Mouse (Mus musculus) MEL (cell line): ENCODE results near the gene Sept8. TPM values are rescaled to one million over a fixed set of nuclear protein-coding genes. Genes with fewer than 3 reads are reported as not detected.

Experiments used
- DNase-seq: peaks from one replicate; pipeline ENCODE4 v3.0.0; 2011; ENCODE audit warnings: low read depth, low spot score
- H3K27ac ChIP-seq: 2 replicates; pipeline ENCODE4 v1.5.1; 2012; ENCODE audit warnings: low read depth, mild to moderate bottlenecking, control low read depth, low read length, moderate library complexity; ENCODE audit not compliant: control insufficient read depth
- H3K27me3 ChIP-seq, 2 experiments: fragments of 150-350 bp in 1 of 2; sonication (generic) in 1 of 2; 2 replicates each; pipeline ENCODE4 v1.6.1; 2012; ENCODE audit warnings: low read length in 2 of 2, mild to moderate bottlenecking in 2 of 2, improper control_type of control experiment in 1 of 2, moderate library complexity in 1 of 2; ENCODE audit not compliant: insufficient read depth in 2 of 2, control insufficient read depth in 1 of 2
- H3K36me3 ChIP-seq, 2 experiments: 2 replicates each; pipeline ENCODE4 v1.6.1; 2012 to 2014; ENCODE audit warnings: low read length in 2 of 2, improper control_type of control experiment in 1 of 2, inconsistent platforms in 1 of 2, mild to moderate bottlenecking in 1 of 2; ENCODE audit not compliant: insufficient read depth in 2 of 2, control insufficient read depth in 1 of 2
- H3K4me1 ChIP-seq, 2 experiments: fragments of 150-350 bp in 1 of 2; sonication (generic) in 1 of 2; 2 replicates each; pipeline ENCODE4 v1.6.1; 2012; ENCODE audit warnings: low read length in 2 of 2, improper control_type of control experiment in 1 of 2, mild to moderate bottlenecking in 1 of 2; ENCODE audit not compliant: insufficient read depth in 2 of 2, control insufficient read depth in 1 of 2
- H3K4me3 ChIP-seq, 2 experiments: fragments of 150-350 bp in 1 of 2; sonication (generic) in 1 of 2; 2 replicates each; pipeline ENCODE4 v1.5.1; 2012; ENCODE audit warnings: low read depth in 2 of 2, low read length in 2 of 2, mild to moderate bottlenecking in 2 of 2, moderate library complexity in 2 of 2, control low read depth in 1 of 2, improper control_type of control experiment in 1 of 2; ENCODE audit not compliant: control insufficient read depth in 1 of 2, insufficient read depth in 1 of 2
- H3K79me2 ChIP-seq: 2 replicates; pipeline ENCODE4 v1.6.1; 2012; ENCODE audit warnings: mild to moderate bottlenecking, low read length, moderate library complexity; ENCODE audit not compliant: control insufficient read depth, poor library complexity, insufficient read depth
- H3K9ac ChIP-seq: 2 replicates; pipeline ENCODE4 v1.6.1; 2012; ENCODE audit warnings: low read depth, mild to moderate bottlenecking, control low read depth, low read length, moderate library complexity; ENCODE audit not compliant: control insufficient read depth, poor library complexity, severe bottlenecking
- H3K9me3 ChIP-seq: fragments of 150-350 bp; sonication (generic); replicated peaks from 2 replicates; pipeline ENCODE4 v1.6.1; 2012; ENCODE audit warnings: mild to moderate bottlenecking, low read length, improper control_type of control experiment, moderate library complexity; ENCODE audit not compliant: insufficient read depth
- CHD2 ChIP-seq: IDR thresholded peaks from 2 replicates; pipeline ENCODE4 v1.6.1; 2011; ENCODE audit warnings: low read length, improper control_type of control experiment
- CTCF ChIP-seq, 3 experiments: IDR thresholded peaks in 2 of 3; conservative IDR thresholded peaks in 1 of 3; 2 replicates each; pipeline ENCODE4 v1.5.1; 2011 to 2012; ENCODE audit warnings: low read length in 3 of 3, low read depth in 2 of 3, mild to moderate bottlenecking in 2 of 3, improper control_type of control experiment in 1 of 3, inconsistent platforms in 1 of 3, mixed read lengths in 1 of 3, moderate library complexity in 1 of 3; ENCODE audit not compliant: control insufficient read depth in 1 of 3, insufficient read depth in 1 of 3, poor library complexity in 1 of 3, severe bottlenecking in 1 of 3
- E2F4 ChIP-seq: IDR thresholded peaks from 2 replicates; pipeline ENCODE4 v1.6.1; 2011; ENCODE audit warnings: low read depth, low read length, improper control_type of control experiment, borderline replicate concordance
- ELF1 ChIP-seq: IDR thresholded peaks from 2 replicates; pipeline ENCODE4 v1.6.1; 2014; ENCODE audit warnings: low read depth, mild to moderate bottlenecking, inconsistent platforms, low read length, improper control_type of control experiment, moderate library complexity
- GABPA ChIP-seq: IDR thresholded peaks from 2 replicates; pipeline ENCODE4 v1.6.1; 2012; ENCODE audit warnings: low read depth, mild to moderate bottlenecking, inconsistent platforms, low read length, improper control_type of control experiment, moderate library complexity
- GATA1 ChIP-seq: IDR thresholded peaks from 2 replicates; pipeline ENCODE4 v1.6.1; 2011; ENCODE audit warnings: low read depth, low read length, improper control_type of control experiment
- KAT2A ChIP-seq: conservative IDR thresholded peaks from 2 replicates; pipeline ENCODE4 v1.6.1; 2012; ENCODE audit warnings: low read depth, low read length, improper control_type of control experiment, inconsistent platforms
- MAZ ChIP-seq: IDR thresholded peaks from 2 replicates; pipeline ENCODE4 v1.6.1; 2012; ENCODE audit warnings: low read depth, mild to moderate bottlenecking, inconsistent platforms, low read length, improper control_type of control experiment
- MXI1 ChIP-seq: IDR thresholded peaks from 2 replicates; pipeline ENCODE4 v1.6.1; 2011; ENCODE audit warnings: mild to moderate bottlenecking, low read depth, low read length, improper control_type of control experiment
- MYC ChIP-seq: IDR thresholded peaks from 2 replicates; pipeline ENCODE4 v1.6.1; 2011; ENCODE audit warnings: low read depth, mild to moderate bottlenecking, low read length, improper control_type of control experiment, moderate library complexity
- NRF1 ChIP-seq: IDR thresholded peaks from 2 replicates; pipeline ENCODE4 v1.6.1; 2014; ENCODE audit warnings: low read depth, mild to moderate bottlenecking, inconsistent platforms, low read length, improper control_type of control experiment, moderate library complexity; ENCODE audit not compliant: poor library complexity, insufficient read depth, severe bottlenecking
- POLR2A ChIP-seq, 2 experiments: IDR thresholded peaks; 2 replicates each; pipeline ENCODE4 v1.6.1; 2011 to 2012; ENCODE audit warnings: low read length in 2 of 2, mild to moderate bottlenecking in 2 of 2, control low read depth in 1 of 2, improper control_type of control experiment in 1 of 2, low read depth in 1 of 2, moderate library complexity in 1 of 2; ENCODE audit not compliant: control insufficient read depth in 1 of 2, insufficient read depth in 1 of 2, poor library complexity in 1 of 2
- POLR2AphosphoS2 ChIP-seq: IDR thresholded peaks from 2 replicates; pipeline ENCODE4 v1.6.1; 2011; ENCODE audit warnings: low read length, improper control_type of control experiment
- POLR2AphosphoS5 ChIP-seq: IDR thresholded peaks from 2 replicates; pipeline ENCODE4 v1.6.1; 2012; ENCODE audit warnings: low read depth, borderline replicate concordance, mild to moderate bottlenecking, inconsistent platforms, low read length, moderate library complexity, mixed read lengths
- RCOR1 ChIP-seq: IDR thresholded peaks from 2 replicates; pipeline ENCODE4 v1.6.1; 2012; ENCODE audit warnings: low read depth, mild to moderate bottlenecking, inconsistent platforms, low read length, improper control_type of control experiment
- SIN3A ChIP-seq: IDR thresholded peaks from 2 replicates; pipeline ENCODE4 v1.6.1; 2012; ENCODE audit warnings: low read length, improper control_type of control experiment, inconsistent platforms
- SMC3 ChIP-seq: IDR thresholded peaks from 2 replicates; pipeline ENCODE4 v1.6.1; 2011; ENCODE audit warnings: low read depth, low read length, improper control_type of control experiment
- TAL1 ChIP-seq: IDR thresholded peaks from 2 replicates; pipeline ENCODE4 v1.6.1; 2012; ENCODE audit warnings: mild to moderate bottlenecking, inconsistent platforms, low read length, moderate library complexity, mixed read lengths
- TBP ChIP-seq: IDR thresholded peaks from 2 replicates; pipeline ENCODE4 v1.8.0; 2011; ENCODE audit warnings: low read depth, low read length, improper control_type of control experiment
- UBTF ChIP-seq: IDR thresholded peaks from 2 replicates; pipeline ENCODE4 v1.6.1; 2012; ENCODE audit warnings: low read depth, mild to moderate bottlenecking, inconsistent platforms, low read length, improper control_type of control experiment, moderate library complexity, borderline replicate concordance; ENCODE audit not compliant: insufficient read depth
- USF1 ChIP-seq: IDR thresholded peaks from 2 replicates; pipeline ENCODE4 v1.6.1; 2014; ENCODE audit warnings: low read depth, mild to moderate bottlenecking, inconsistent platforms, low read length, improper control_type of control experiment, moderate library complexity
- ZKSCAN1 ChIP-seq: IDR thresholded peaks from 2 replicates; pipeline ENCODE4 v1.6.1; 2012; ENCODE audit warnings: low read depth, mild to moderate bottlenecking, inconsistent platforms, low read length, improper control_type of control experiment, moderate library complexity
- ZMIZ1 ChIP-seq: IDR thresholded peaks from 2 replicates; pipeline ENCODE4 v1.6.1; 2012; ENCODE audit warnings: low read depth, mild to moderate bottlenecking, inconsistent platforms, low read length, improper control_type of control experiment, moderate library complexity
- ZNF384 ChIP-seq: IDR thresholded peaks from 2 replicates; pipeline ENCODE4 v1.6.1; 2012; ENCODE audit warnings: low read depth, mild to moderate bottlenecking, inconsistent platforms, low read length, improper control_type of control experiment
- polyA plus RNA-seq, 2 experiments: library from polyadenylated mRNA; stranded (reverse) in 1 of 2; unstranded in 1 of 2; fragments of >175 nt in 1 of 2; fragments of >200 nt in 1 of 2; gene quantifications; 2 replicates each; pipeline versions ENCODE4 v1.2.1 to v1.2.4; 2012; ENCODE audit warnings: low replicate concordance in 2 of 2, low read depth in 1 of 2; ENCODE audit not compliant: insufficient read length in 2 of 2, insufficient read depth in 1 of 2, missing spikeins in 1 of 2
- total RNA-seq: library from RNA; depleted of rRNA; stranded (reverse); fragments of 300-350 nt; gene quantifications from 2 replicates; pipeline ENCODE4 v1.2.3, GENCODE M21; 2012

Sept8 gene
- total and polyA plus RNA-seq, 3 experiments, result 196 to 294 (median 278) TPM

DNA sequence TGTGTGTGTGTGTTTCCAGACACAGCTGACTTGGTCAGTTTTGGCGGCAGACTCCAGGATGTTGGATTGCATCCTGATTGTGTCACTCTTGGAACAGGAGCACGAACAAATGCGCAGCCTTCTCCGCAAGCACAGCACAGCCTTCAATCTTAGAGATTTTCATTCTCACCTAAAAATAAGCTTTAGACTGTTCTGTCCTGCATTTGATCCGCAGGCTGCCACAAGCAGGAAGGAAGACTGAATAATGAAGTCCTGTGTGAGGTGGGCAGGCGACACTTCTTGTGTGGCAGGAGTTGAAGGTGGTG, 10.1 kb downstream of the Sept8 start:
- H3K4me3 ChIP-seq, result no peak overlapping the region
- no peak for TF ChIP-seq USF1
- no peak for TF ChIP-seq ZNF384
- no peak for TF ChIP-seq ZKSCAN1
- TF ChIP-seq UBTF, result no peak
- TF ChIP-seq TAL1, result no peak
- no peak for TF ChIP-seq ZMIZ1
- no peak for TF ChIP-seq POLR2AphosphoS5
- no peak for TF ChIP-seq CTCF (IDR thresholded peaks at IDR 0.05 in 2 of 3, conservative IDR thresholded peaks at IDR 0.05 in 1 of 3; ENCODE audit: control insufficient read depth in 1 of 3, insufficient read depth in 1 of 3, low read depth in 2 of 3, low read length in 3 of 3, poor library complexity in 1 of 3, severe bottlenecking in 1 of 3)
- no peak for TF ChIP-seq SIN3A
- no peak for TF ChIP-seq GABPA
- TF ChIP-seq RCOR1, result no peak
- no peak for TF ChIP-seq E2F4
- no peak for TF ChIP-seq MYC
- no peak for TF ChIP-seq KAT2A
- H3K36me3 ChIP-seq, result peaks cover 29 to 57% of the 10 kb centered on the region in 2 experiments
- H3K9me3 ChIP-seq, result no peaks in the 10 kb centered on the region
- peaks cover 72% of the 10 kb centered on the region for H3K79me2 ChIP-seq
- no peak for DNase-seq
- H3K4me1 ChIP-seq, result peaks cover 29 to 65% of the 10 kb centered on the region in 2 experiments
- no peak overlapping the region for H3K9ac ChIP-seq
- no peaks in the 10 kb centered on the region for H3K27me3 ChIP-seq
- H3K27ac ChIP-seq, result no peak overlapping the region; the same call in 1 of the 2 replicates

- Histone ChIP-seq H3K27me3 (no peaks in the 10 kb centered on the region), H3K9ac (no peak overlapping the region), H3K4me3 (no peak overlapping the region), H3K79me2 (peaks cover 64% of the 10 kb centered on the region), H3K27ac (no peak overlapping the region), H3K9me3 (no peaks in the 10 kb centered on the region), H3K36me3 (peaks cover 35 to 54% of the 10 kb centered on the region in 2 experiments), H3K4me1 (peaks cover 29 to 58% of the 10 kb centered on the region in 2 experiments)
- no peak for DNase-seq
- TF ChIP-seq ELF1 (no peak), MAZ (no peak), GATA1 (no peak), MXI1 (no peak), TAL1 (no peak), GABPA (no peak), UBTF (no peak), CHD2 (no peak), KAT2A (no peak), POLR2AphosphoS2 (no peak), E2F4 (no peak), TBP (no peak), SMC3 (no peak), NRF1 (no peak), POLR2A (IDR thresholded peaks at IDR 0.05; ENCODE audit: control insufficient read depth in 1 of 2, insufficient read depth in 1 of 2, low read depth in 1 of 2, low read length in 2 of 2, poor library complexity in 1 of 2) (no peak), ZKSCAN1 (no peak), RCOR1 (no peak)
These were observed 10.9 kb downstream of the Sept8 start for GRCm38 (mm10) chr11:53530001-53530400.
